Mouse (Mus musculus): ENCODE measurements around the gene Dnm1.

Gene Dnm1

GRCm38 (mm10) chr2:32361437-32361836 lies 8.3 kb upstream of the Dnm1 start:
- DNase-seq, result peak; percentile 80

- DNase-seq, result peak; percentile 69
Measured at GRCm38 (mm10) chr2:32360741-32361140, 7.6 kb upstream of the Dnm1 start.

- no peak for DNase-seq
Measured at GRCm38 (mm10) chr2:32358381-32358780, 5.2 kb upstream of the Dnm1 start.

GRCm38 (mm10) chr2:32357710-32358109 lies 4.6 kb upstream of the Dnm1 start:
- no peak for DNase-seq

- DNase-seq, result no peak
Measured at GRCm38 (mm10) chr2:32356216-32356615, 3.1 kb upstream of the Dnm1 start.

GRCm38 (mm10) chr2:32354336-32354895 lies 1.3 kb upstream of the Dnm1 start:
- DNase-seq, result no peak

- no peak for DNase-seq
Measured at GRCm38 (mm10) chr2:32353836-32354235, 698 bp upstream of the Dnm1 start.

- peak; percentile 28 for DNase-seq
Measured at GRCm38 (mm10) chr2:32352151-32353006, 759 bp downstream of the Dnm1 start, which contains the start of gene Ciz1. Gene Ciz1 (plus strand): TSS chr2:32352327.

- DNase-seq, result no peak
Measured at GRCm38 (mm10) chr2:32351471-32351961, 1.6 kb downstream of the Dnm1 start.

- no peak for DNase-seq
Measured at GRCm38 (mm10) chr2:32350471-32351051, 2.6 kb downstream of the Dnm1 start.

- DNase-seq, result no peak
Measured at GRCm38 (mm10) chr2:32349625-32350255, 3.4 kb downstream of the Dnm1 start.

- no peak for DNase-seq
Measured at GRCm38 (mm10) chr2:32348311-32348710, 4.8 kb downstream of the Dnm1 start.

- no peak for DNase-seq
Measured at GRCm38 (mm10) chr2:32347019-32347418, 6.1 kb downstream of the Dnm1 start.

- no peak for DNase-seq
Measured at GRCm38 (mm10) chr2:32344598-32345321, 8.4 kb downstream of the Dnm1 start.

- no peak for DNase-seq
Measured at GRCm38 (mm10) chr2:32344056-32344455, 9.1 kb downstream of the Dnm1 start.

- DNase-seq, result no peak
Measured at GRCm38 (mm10) chr2:32343351-32343671, 9.8 kb downstream of the Dnm1 start.

- DNase-seq, result peak; percentile 48
Measured at GRCm38 (mm10) chr2:32342539-32343350, 10.4 kb downstream of the Dnm1 start.

GRCm38 (mm10) chr2:32342039-32342438 lies 11.1 kb downstream of the Dnm1 start:
- DNase-seq, result no peak

GRCm38 (mm10) chr2:32341634-32341939 lies 11.6 kb downstream of the Dnm1 start:
- DNase-seq, result no peak

- DNase-seq, result no peak
Measured at GRCm38 (mm10) chr2:32340836-32341633, 12.1 kb downstream of the Dnm1 start.
